Mouse (Mus musculus) heart, embryonic 11.5 days (tissue): ENCODE results near the gene Atpaf2. TPM values are rescaled to one million over a fixed set of nuclear protein-coding genes. Genes with fewer than 3 reads are reported as not detected.

Experiments
- ATAC-seq: fragments of 200-750 bp; cut with Nextera tagmentation; replicated peaks from 2 replicates; pipeline ENCODE4 v1.8.0; 2017; ENCODE audit warnings: moderate library complexity; ENCODE audit not compliant: insufficient number of reproducible peaks, low FRiP score, low TSS enrichment
- H3K27ac ChIP-seq: fragments of 300-500 bp; sonication (generic); 2 replicates; pipeline ENCODE4 v1.5.1; 2014; ENCODE audit warnings: mild to moderate bottlenecking, low read depth, low read length
- H3K27me3 ChIP-seq: fragments of 300-500 bp; sonication (generic); 2 replicates; pipeline ENCODE4 v1.6.1; 2014; ENCODE audit warnings: mild to moderate bottlenecking, low read length, mixed read lengths; ENCODE audit not compliant: control insufficient read depth, insufficient read depth
- H3K36me3 ChIP-seq: fragments of 300-500 bp; sonication (generic); 2 replicates; pipeline ENCODE4 v1.6.1; 2014; ENCODE audit warnings: mild to moderate bottlenecking, low read length, moderate library complexity, mixed read lengths; ENCODE audit not compliant: control insufficient read depth, insufficient read depth
- H3K4me1 ChIP-seq: fragments of 300-500 bp; sonication (generic); 2 replicates; pipeline ENCODE4 v1.6.1; 2014; ENCODE audit warnings: low read length; ENCODE audit not compliant: control insufficient read depth, insufficient read depth
- H3K4me2 ChIP-seq: fragments of 300-500 bp; sonication (generic); 2 replicates; pipeline ENCODE4 v1.6.1; 2014; ENCODE audit warnings: mild to moderate bottlenecking, moderate library complexity
- H3K4me3 ChIP-seq: fragments of 300-500 bp; sonication (generic); 2 replicates; pipeline ENCODE4 v1.5.1; 2014; ENCODE audit warnings: low read depth, low read length
- H3K9ac ChIP-seq: fragments of 300-500 bp; sonication (generic); 2 replicates; pipeline ENCODE4 v1.6.1; 2014; ENCODE audit warnings: mild to moderate bottlenecking, low read depth, low read length, moderate library complexity
- H3K9me3 ChIP-seq: fragments of 300-500 bp; sonication (generic); replicated peaks from 2 replicates; pipeline ENCODE4 v1.6.1; 2016; ENCODE audit warnings: low read length; ENCODE audit not compliant: control insufficient read depth
- WGBS: fragments of 180-500 bp; shearing (Covaris S2); extraction: QIAGEN DNeasy Blood & Tissue Kit; methylation state at CpG from one replicate; pipeline ENCODE4 v1.1.7; 2014; ENCODE audit not compliant: insufficient replicate concordance; 5-methylcytosine and 5-hydroxymethylcytosine counted together
- polyA plus RNA-seq: library from polyadenylated mRNA; unstranded; fragments of >200 nt; fragmentation: Nextera tagmentation; extraction: Ambion mirVana; gene quantifications from 2 replicates; pipeline ENCODE4 v1.2.1, GENCODE M21; 2014

Gene Atpaf2
- polyA plus RNA-seq, 1 experiment from 2014 or later, result 52.2 TPM

DNA sequence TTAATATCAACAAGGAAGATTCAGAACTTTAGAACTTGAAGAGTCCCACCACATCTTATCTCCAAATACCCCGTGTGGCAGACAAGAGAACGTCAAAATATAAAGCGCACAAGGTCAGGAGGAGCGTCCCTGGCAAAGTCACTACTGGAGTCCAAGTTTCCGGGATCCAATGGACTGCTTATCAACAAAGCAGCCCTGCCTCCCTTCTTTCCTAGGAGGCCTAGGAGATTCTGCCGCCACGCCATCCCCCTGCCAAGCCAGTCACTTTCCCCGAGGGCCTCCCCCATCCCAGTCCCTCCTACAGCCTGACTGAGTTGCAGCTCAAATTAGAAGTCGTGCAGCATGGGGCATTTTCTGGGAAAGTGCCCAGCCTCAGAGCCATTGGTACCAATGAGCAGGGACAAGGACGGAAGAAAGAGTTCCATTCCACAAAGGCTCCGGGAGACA is 66.3 kb downstream of the Atpaf2 start:
- H3K27me3 ChIP-seq, result no peaks in the 10 kb centered on the region
- 7% methylated on average over 11 of the region's 11 CpGs for WGBS
- H3K9ac ChIP-seq, result peak overlapping the region; percentile 82
- no peaks in the 10 kb centered on the region for H3K9me3 ChIP-seq
- H3K4me2 ChIP-seq, result peak overlapping the region; percentile 92
- no peaks in the 10 kb centered on the region for H3K36me3 ChIP-seq
- no peak for ATAC-seq
- peak overlapping the region; percentile 77 for H3K4me3 ChIP-seq
- H3K4me1 ChIP-seq, result peaks cover 15% of the 10 kb centered on the region
- peak overlapping the region; percentile 82 for H3K27ac ChIP-seq

DNA sequence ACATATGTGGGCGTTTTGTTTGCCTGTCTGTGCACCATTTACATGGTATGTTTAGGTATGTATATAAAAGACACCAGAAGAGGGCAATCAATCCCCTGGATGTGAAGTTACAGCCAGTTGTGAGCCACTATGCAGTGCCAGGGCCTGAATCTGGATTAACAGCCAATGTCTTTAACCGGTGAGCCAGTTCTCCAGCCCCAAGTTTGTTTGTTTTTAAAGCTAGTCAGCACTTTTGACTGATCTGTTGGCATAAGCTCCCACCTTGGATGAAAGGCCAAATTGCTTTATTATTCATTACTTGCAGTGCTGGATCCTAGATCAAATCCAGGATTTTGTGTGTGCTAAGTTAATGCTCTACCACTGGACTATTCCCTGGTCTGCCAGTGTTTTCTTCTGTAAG is 66.9 kb downstream of the Atpaf2 start:
- 67% methylated on average over 2 of the region's 2 CpGs for WGBS
- Histone ChIP-seq H3K9ac (peak overlapping the region; percentile 82), H3K4me1 (peaks cover 15% of the 10 kb centered on the region), H3K4me2 (peak overlapping the region; percentile 92), H3K4me3 (peak overlapping the region; percentile 77), H3K9me3 (no peaks in the 10 kb centered on the region), H3K36me3 (no peaks in the 10 kb centered on the region), H3K27me3 (no peaks in the 10 kb centered on the region), H3K27ac (peak overlapping the region; percentile 82)
- ATAC-seq, result no peak

Other genes with a start within 250 kb of the Atpaf2 start
- 39.0 and 41.0 TPM in 2 replicates for gene Srebf1, start 195.9 kb downstream of the Atpaf2 start, polyA plus RNA-seq
- 14.7 and 16.0 TPM in 2 replicates for gene Tom1l2, start 65.6 kb downstream of the Atpaf2 start, polyA plus RNA-seq
- 1.9 TPM in 2 replicates for gene Drc3, start 65.1 kb downstream of the Atpaf2 start, polyA plus RNA-seq
- gene Gid4, start 1.3 kb downstream of the Atpaf2 start, polyA plus RNA-seq, result 19.3 and 21.2 TPM in 2 replicates
- gene Drg2, start 36.1 kb upstream of the Atpaf2 start, polyA plus RNA-seq, result 78.5 and 85.9 TPM in 2 replicates
- gene Myo15, start 50.9 kb upstream of the Atpaf2 start, polyA plus RNA-seq, result 0.11 and 0.23 TPM in 2 replicates
- 31.6 and 35.0 TPM in 2 replicates for gene Alkbh5, start 117.9 kb upstream of the Atpaf2 start, polyA plus RNA-seq